Mouse (Mus musculus) intestine, embryonic 16.5 days (tissue): Measurements from ENCODE around the gene Igfbp2. TPM values are rescaled to one million over a fixed set of nuclear protein-coding genes. Genes with fewer than 3 reads are reported as not detected.

Source experiments
- ATAC-seq: fragments of 200-750 bp; cut with Nextera tagmentation; 2 replicates; pipeline ENCODE4 v1.8.0; 2017; ENCODE audit warnings: moderate TSS enrichment, moderate library complexity
- H3K27ac ChIP-seq: fragments of 300-500 bp; sonication (generic); 2 replicates; pipeline ENCODE4 v1.5.1; 2014; ENCODE audit warnings: mild to moderate bottlenecking, low read length
- H3K27me3 ChIP-seq: fragments of 300-500 bp; sonication (generic); replicated peaks from 2 replicates; pipeline ENCODE4 v1.6.1; 2014; ENCODE audit warnings: low read length, control low read depth, mixed read lengths; ENCODE audit not compliant: control insufficient read depth, insufficient read depth
- H3K36me3 ChIP-seq: fragments of 300-500 bp; sonication (generic); 2 replicates; pipeline ENCODE4 v1.6.1; 2014; ENCODE audit warnings: low read length, control low read depth; ENCODE audit not compliant: control insufficient read depth, insufficient read depth
- H3K4me1 ChIP-seq: fragments of 300-500 bp; sonication (generic); 2 replicates; pipeline ENCODE4 v1.6.1; 2014; ENCODE audit warnings: low read length, control low read depth, mixed read lengths; ENCODE audit not compliant: control insufficient read depth, insufficient read depth
- H3K4me2 ChIP-seq: fragments of 300-500 bp; sonication (generic); 2 replicates; pipeline ENCODE4 v1.6.1; 2014; ENCODE audit warnings: low read depth, low read length, control low read depth
- H3K4me3 ChIP-seq: fragments of 300-500 bp; sonication (generic); 2 replicates; pipeline ENCODE4 v1.5.1; 2014; ENCODE audit warnings: mild to moderate bottlenecking, low read length
- H3K9ac ChIP-seq: fragments of 300-500 bp; sonication (generic); 2 replicates; pipeline ENCODE4 v1.6.1; 2014; ENCODE audit warnings: low read depth, low read length
- H3K9me3 ChIP-seq: fragments of 300-500 bp; sonication (generic); 2 replicates; pipeline ENCODE4 v1.6.1; 2016; ENCODE audit warnings: low read length, control low read depth; ENCODE audit not compliant: control insufficient read depth
- WGBS: fragments of 180-500 bp; shearing (Covaris S2); extraction: QIAGEN DNeasy Blood & Tissue Kit; methylation state at CpG from one replicate; pipeline ENCODE4 v1.1.7; 2014; 5-methylcytosine and 5-hydroxymethylcytosine counted together
- polyA plus RNA-seq: library from polyadenylated mRNA; unstranded; fragments of >200 nt; fragmentation: Nextera tagmentation; extraction: Ambion mirVana; gene quantifications from 2 replicates; pipeline ENCODE4 v1.2.1, GENCODE M21; 2015

The Igfbp2 gene
- polyA plus RNA-seq, 1 experiment from 2014 or later = 127 TPM

DNA sequence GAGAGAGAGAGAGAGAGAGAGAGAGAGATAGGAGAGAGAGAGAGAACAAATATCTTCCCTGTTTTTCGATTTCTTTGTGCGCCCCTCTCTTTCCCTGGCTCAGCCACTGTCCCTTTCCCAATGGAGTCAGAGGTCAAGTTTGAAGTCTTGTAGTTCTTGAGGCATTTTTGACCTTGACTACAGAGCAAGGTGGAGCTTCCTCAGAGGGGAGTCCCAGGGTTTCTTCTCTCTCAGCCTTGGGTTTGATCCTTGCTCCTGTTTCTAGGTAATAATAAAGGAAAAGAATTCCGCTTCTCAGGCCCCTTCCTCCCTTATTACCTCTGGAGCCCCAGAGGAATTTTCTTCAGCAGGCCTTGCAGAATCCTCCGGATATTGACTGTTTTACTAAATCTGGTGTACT lies 1.6 kb downstream of the Igfbp2 start:
- Histone ChIP-seq H3K27me3 (peaks cover 5% of the 10 kb centered on the region; the same call in 1 of the 2 replicates), H3K9me3 (no peaks in the 10 kb centered on the region), H3K4me3 (peak overlapping the region; percentile 66), H3K9ac (0 out of 2 replicates have a peak overlapping the region, but pooled peaks have one; percentile 37), H3K27ac (no peak overlapping the region), H3K4me1 (peaks cover 31% of the 10 kb centered on the region), H3K4me2 (peak overlapping the region; percentile 40), H3K36me3 (no peaks in the 10 kb centered on the region)
- no peak for ATAC-seq
- 32% methylated on average over 4 of the region's 4 CpGs for WGBS

DNA sequence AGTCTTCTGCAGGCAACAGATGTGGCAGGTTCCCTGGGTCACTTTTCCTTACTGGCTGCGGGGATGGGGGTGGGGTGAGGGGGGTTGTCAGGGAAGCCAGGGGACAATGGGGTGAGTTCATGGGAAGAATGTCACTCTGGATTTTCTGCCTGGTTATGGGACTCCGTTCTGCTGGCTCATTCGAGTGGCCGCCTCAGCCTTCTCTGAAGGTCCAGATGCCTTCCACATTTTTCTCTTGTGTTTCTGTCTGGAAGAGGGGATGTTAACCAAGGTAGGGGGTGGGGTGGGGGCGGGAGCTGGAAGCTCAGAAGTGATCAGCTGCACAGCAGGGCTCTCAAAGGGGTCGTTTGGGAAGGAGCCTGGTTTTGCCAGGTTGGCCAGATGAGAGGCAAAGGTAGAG lies 2.1 kb downstream of the Igfbp2 start:
- no peak overlapping the region for H3K27ac ChIP-seq
- peak overlapping the region; percentile 40 for H3K4me2 ChIP-seq
- no peak for ATAC-seq
- peaks cover 5% of the 10 kb centered on the region; the same call in 1 of the 2 replicates for H3K27me3 ChIP-seq
- 30% methylated on average over 6 of the region's 6 CpGs for WGBS
- no peaks in the 10 kb centered on the region for H3K9me3 ChIP-seq
- H3K36me3 ChIP-seq = no peaks in the 10 kb centered on the region
- peak overlapping the region; percentile 66 for H3K4me3 ChIP-seq
- H3K4me1 ChIP-seq = peaks cover 31% of the 10 kb centered on the region
- H3K9ac ChIP-seq = 0 out of 2 replicates have a peak overlapping the region, but pooled peaks have one; percentile 37

DNA sequence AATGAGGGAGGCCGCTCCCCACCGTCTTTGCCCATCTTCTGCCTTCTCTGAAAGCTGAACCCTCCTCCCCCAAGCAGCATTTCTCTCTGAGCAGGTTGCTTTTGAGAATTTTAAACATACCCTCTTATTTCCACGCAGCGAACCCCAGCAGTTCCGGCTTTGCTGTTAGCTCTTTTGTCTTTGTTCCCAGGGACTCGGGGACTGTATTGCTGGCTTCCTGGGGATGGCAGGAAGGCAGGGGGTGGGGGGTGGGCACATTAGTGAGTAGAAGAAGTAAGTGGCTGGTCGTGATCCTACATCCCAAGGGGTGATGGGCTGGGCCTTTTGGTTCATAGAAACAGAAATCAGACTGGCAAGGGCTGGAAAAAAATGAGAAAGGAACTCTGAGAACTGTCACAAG lies 2.6 kb downstream of the Igfbp2 start:
- H3K27ac ChIP-seq = no peak overlapping the region
- WGBS = 22% methylated on average over 7 of the region's 7 CpGs
- peaks cover 5% of the 10 kb centered on the region; the same call in 1 of the 2 replicates for H3K27me3 ChIP-seq
- H3K4me3 ChIP-seq = peak overlapping the region; percentile 66
- 0 out of 2 replicates have a peak overlapping the region, but pooled peaks have one; percentile 37 for H3K9ac ChIP-seq
- H3K4me1 ChIP-seq = peaks cover 31% of the 10 kb centered on the region
- H3K36me3 ChIP-seq = no peaks in the 10 kb centered on the region
- H3K4me2 ChIP-seq = peak overlapping the region; percentile 40
- no peaks in the 10 kb centered on the region for H3K9me3 ChIP-seq
- no peak for ATAC-seq

DNA sequence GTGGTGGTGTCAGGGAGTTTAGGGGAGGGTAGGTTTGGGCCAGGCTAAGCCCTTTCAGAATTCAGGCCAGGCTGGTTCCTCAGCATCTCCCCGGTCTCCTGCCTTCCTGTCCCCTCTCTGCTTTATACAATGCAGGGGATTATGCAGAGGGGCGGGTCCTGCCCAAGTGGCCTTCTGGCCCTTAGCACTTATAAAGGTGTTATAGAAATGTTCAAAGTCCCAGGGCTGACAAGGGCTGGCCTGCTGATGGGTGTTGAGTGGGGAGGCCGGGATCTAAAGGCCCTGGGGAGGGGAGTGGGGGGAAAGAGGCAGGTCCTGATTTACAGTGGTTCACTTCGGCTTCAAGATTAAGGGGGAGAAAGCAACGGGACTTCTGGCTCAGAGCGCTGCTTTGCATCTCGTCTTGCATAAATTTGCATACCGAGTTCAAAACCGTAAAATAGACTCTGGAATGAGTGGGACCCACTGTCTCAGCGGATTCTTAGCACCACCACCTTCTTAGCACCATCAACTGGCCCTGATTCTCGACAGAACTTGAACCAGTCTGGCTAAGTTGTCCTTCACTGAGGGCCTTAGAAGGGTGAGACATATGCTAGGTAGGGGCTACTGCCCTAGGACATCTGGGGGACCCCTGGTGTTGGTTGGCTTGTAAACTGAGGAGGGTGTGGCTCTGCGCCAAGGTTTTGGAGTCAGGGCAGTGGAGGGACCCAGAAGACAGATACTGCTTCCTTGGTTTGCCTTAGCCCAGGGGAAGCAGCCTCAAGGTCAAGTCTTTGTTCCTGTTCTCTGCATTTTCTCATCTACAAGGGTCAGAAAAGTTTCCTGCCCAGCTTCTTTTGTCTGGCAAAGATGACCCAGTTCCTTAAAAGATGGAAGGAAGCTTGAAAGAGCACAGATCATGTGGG lies 3.4 kb downstream of the Igfbp2 start:
- 0 out of 2 replicates have a peak, but pooled peaks have one; percentile 5 for ATAC-seq
- H3K4me1 ChIP-seq = peaks cover 31% of the 10 kb centered on the region
- no peaks in the 10 kb centered on the region for H3K9me3 ChIP-seq
- no peak overlapping the region; the same call in 1 of the 2 replicates for H3K4me2 ChIP-seq
- no peak overlapping the region for H3K9ac ChIP-seq
- H3K36me3 ChIP-seq = no peaks in the 10 kb centered on the region
- whole genome bisulfite sequencing = 41% methylated on average over 12 of the region's 12 CpGs
- H3K27me3 ChIP-seq = peaks cover 5% of the 10 kb centered on the region; the same call in 1 of the 2 replicates
- no peak overlapping the region for H3K27ac ChIP-seq
- 0 out of 2 replicates have a peak overlapping the region, but pooled peaks have one; percentile 66 for H3K4me3 ChIP-seq

DNA sequence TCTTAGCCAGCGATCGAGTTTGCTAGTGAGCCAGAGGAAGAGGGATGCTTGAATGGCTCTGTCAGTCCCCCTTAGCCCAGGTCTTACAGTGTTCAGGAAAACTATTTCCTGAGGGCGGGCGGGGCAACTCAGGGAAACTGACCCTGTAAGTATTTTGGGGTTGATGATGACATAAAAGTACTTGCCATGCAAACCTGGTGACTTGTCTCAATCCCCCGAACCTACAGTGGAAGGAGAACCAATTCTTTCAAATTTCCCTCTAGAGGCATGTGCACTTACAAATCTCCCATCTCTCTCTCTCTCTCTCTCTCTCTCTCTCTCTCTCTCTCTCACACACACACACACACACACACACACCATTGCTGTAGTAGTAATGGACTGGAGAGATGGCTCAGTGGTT lies 4.5 kb downstream of the Igfbp2 start:
- Histone ChIP-seq H3K27me3 (peaks cover 5% of the 10 kb centered on the region; the same call in 1 of the 2 replicates), H3K9me3 (no peaks in the 10 kb centered on the region), H3K27ac (no peak overlapping the region), H3K4me1 (peaks cover 29% of the 10 kb centered on the region), H3K9ac (no peak overlapping the region), H3K36me3 (no peaks in the 10 kb centered on the region), H3K4me2 (no peak overlapping the region), H3K4me3 (no peak overlapping the region)
- ATAC-seq = no peak
- 92% methylated on average over 5 of the region's 5 CpGs for WGBS

DNA sequence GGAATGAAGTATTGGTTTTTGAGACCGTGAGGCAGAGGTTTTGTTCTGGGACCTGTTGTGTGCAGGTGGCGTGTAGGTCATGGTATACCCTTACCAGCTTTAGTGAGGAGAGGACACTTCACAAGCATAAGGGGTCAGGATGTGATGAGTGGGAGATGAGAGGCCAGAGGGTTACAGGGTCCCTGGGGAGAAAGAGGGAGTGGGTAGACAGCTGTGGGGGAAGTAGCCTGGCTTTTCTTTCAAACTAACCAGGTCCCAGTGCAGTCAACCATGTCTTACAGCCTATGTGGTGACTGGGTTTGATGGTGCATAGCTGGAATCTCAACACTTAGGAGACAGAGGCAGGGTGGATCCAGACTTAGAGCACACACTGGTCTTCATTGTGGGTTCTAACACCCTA lies 6.2 kb downstream of the Igfbp2 start:
- Histone ChIP-seq H3K27ac (no peak overlapping the region), H3K4me2 (no peak overlapping the region), H3K4me1 (peaks cover 20% of the 10 kb centered on the region), H3K4me3 (no peak overlapping the region), H3K27me3 (peaks cover 3% of the 10 kb centered on the region; the same call in 1 of the 2 replicates), H3K9me3 (no peaks in the 10 kb centered on the region), H3K36me3 (no peaks in the 10 kb centered on the region), H3K9ac (no peak overlapping the region)
- no peak for ATAC-seq
- 95% methylated on average over 2 of the region's 2 CpGs for WGBS

DNA sequence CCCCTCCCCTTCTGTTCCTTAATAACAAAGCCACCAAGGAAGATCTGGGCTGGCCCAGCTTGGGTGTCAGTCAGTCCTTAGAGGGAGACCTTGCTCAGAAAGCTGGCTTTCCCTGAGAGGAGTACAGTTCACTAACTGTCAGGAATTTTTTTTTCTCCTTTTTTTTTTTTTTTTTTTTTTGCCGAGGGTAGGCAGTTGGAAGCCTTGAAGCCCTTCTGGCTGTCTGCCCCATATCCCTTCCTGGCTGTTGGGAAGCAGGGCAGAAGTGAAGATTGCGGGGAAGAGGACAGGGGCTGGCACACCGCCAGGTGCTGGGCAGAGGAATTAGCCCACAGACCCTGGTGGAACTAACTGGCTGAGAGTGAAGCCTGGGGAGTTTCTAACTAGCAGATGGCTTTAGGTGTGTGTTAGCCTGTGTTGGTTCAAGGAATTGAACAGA lies 8.4 kb downstream of the Igfbp2 start:
- 40% methylated on average over 3 of the region's 3 CpGs for WGBS
- ATAC-seq = no peak
- no peak overlapping the region for H3K27ac ChIP-seq

DNA sequence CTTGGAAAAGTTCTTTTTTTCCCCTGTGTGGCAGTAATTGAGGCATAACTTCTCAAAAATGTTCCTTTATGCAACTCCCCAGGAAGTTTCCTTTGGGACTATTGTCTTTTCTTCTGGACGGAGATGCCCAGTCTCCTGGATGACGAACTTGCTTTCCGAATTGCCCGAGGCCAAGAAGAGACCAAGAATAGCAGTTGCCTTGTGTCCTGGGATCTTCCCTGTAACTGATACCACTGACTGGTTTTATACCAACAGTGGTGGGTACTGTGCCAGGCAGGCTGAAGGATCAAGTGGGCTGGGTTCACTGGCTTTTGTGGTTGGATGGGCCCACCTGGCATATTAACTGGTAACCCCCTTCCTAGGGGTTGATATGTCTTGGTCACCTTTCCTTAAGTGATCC lies 9.3 kb downstream of the Igfbp2 start:
- H3K4me1 ChIP-seq = no peaks in the 10 kb centered on the region
- WGBS = 90% methylated on average over 4 of the region's 4 CpGs
- no peaks in the 10 kb centered on the region for H3K9me3 ChIP-seq
- H3K36me3 ChIP-seq = no peaks in the 10 kb centered on the region
- no peaks in the 10 kb centered on the region for H3K27me3 ChIP-seq
- no peak overlapping the region for H3K27ac ChIP-seq
- no peak overlapping the region for H3K9ac ChIP-seq
- no peak overlapping the region for H3K4me3 ChIP-seq
- H3K4me2 ChIP-seq = no peak overlapping the region
- ATAC-seq = no peak

More for the DNA sequence above, 8.4 kb downstream of the Igfbp2 start:
- H3K36me3 ChIP-seq = no peaks in the 10 kb centered on the region
- H3K9me3 ChIP-seq = no peaks in the 10 kb centered on the region
- no peaks in the 10 kb centered on the region for H3K27me3 ChIP-seq
- no peak overlapping the region for H3K9ac ChIP-seq
- H3K4me3 ChIP-seq = no peak overlapping the region
- H3K4me1 ChIP-seq = peaks cover 4% of the 10 kb centered on the region; the same call in 1 of the 2 replicates
- no peak overlapping the region for H3K4me2 ChIP-seq

DNA sequence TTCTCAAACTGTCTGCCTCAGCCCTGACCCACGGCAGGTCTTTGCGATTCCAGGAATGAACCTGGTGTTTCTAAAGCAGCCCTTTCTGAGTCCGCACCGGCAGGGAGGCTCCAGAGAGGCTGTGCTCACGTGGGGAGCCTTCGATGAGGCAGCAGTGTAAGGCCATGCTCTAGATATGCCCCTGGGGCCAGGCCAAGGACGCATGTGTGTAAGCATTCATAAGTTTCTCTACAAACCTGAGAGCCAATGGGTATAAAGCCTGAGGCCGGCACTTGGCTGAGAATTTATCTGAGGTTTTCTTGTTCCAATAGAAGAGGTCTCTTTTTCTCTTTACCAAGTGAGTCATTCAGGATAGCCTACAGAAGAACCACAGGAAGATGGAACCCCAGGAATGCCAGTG lies 15.1 kb downstream of the Igfbp2 start:
- 69% methylated on average over 8 of the region's 8 CpGs for WGBS
- Histone ChIP-seq H3K36me3 (no peaks in the 10 kb centered on the region), H3K27me3 (no peaks in the 10 kb centered on the region), H3K9ac (no peak overlapping the region), H3K27ac (no peak overlapping the region), H3K9me3 (no peaks in the 10 kb centered on the region), H3K4me1 (no peaks in the 10 kb centered on the region), H3K4me3 (no peak overlapping the region), H3K4me2 (no peak overlapping the region)
- no peak for ATAC-seq
